Mouse (Mus musculus) megakaryocyte, embryonic 14.5 days (primary cell): ENCODE results near the gene Mrpl1.

Experiments used
- FLI1 ChIP-seq: IDR thresholded peaks from 2 replicates; pipeline ENCODE4 v1.6.1; 2012; ENCODE audit warnings: low read length, inconsistent platforms, mixed read lengths
- GATA1 ChIP-seq: IDR thresholded peaks from 3 replicates; pipeline ENCODE4 v1.6.1; 2012; ENCODE audit warnings: mixed read lengths, low read length, inconsistent platforms, borderline replicate concordance

GRCm38 (mm10) chr5:96228967-96229366, 19.7 kb downstream of the Mrpl1 start:
- TF ChIP-seq GATA1 (no peak), FLI1 (no peak)
